Mouse (Mus musculus): ENCODE results near the gene Col23a1. TPM values are rescaled to one million over a fixed set of nuclear protein-coding genes. Genes with fewer than 3 reads are reported as not detected.
"Not testable (repeated sequence)": the region's sequence is repeated elsewhere in the genome, so short reads cannot be mapped to it uniquely, and the experiment has no call there.

The Col23a1 gene
- polyA plus RNA-seq, 1 experiment from 2014 or later: 5.4 TPM

DNA sequence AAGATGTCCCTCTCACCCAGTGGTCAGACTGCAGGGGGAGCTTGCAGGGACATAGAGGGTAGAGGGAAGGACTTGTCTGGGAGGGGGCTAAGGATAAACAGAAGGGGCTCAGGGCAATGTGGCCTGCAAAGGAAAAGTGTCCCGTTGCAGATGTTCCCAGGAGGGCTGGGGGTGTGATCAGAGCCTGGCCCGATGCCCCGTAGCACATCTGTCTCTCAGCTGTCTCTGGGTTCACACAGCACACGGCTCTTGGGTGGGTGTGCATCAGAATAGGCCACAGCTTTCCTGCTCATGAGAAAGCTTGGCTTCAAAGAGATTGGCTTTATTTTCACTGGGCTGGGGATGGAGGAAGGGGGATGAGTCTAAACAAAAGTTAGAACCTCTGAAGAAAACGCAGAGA is 62.1 kb downstream of the Col23a1 start:
- no peak overlapping the region for H3K9ac ChIP-seq (replicated peaks; ENCODE audit: low read length)
- no peak overlapping the region for H3K4me2 ChIP-seq (ENCODE audit: low read length)
- 63% methylated on average over 5 of the region's 5 CpGs for WGBS
- no peaks in the 10 kb centered on the region for H3K27me3 ChIP-seq (ENCODE audit: control insufficient read depth, insufficient read depth, low read length)
- no peak for DNase-seq
- no peaks in the 10 kb centered on the region for H3K36me3 ChIP-seq (ENCODE audit: control insufficient read depth, insufficient read depth, low read length)
- no peak overlapping the region for H3K4me3 ChIP-seq (replicated peaks; ENCODE audit: low read depth, low read length)
- no peak for ATAC-seq (ENCODE audit: low FRiP score, low TSS enrichment)
- H3K4me1 ChIP-seq (ENCODE audit: control insufficient read depth, insufficient read depth, low read length): no peaks in the 10 kb centered on the region
- no peak overlapping the region for H3K27ac ChIP-seq (replicated peaks; ENCODE audit: low read depth, low read length)
- H3K9me3 ChIP-seq (ENCODE audit: control insufficient read depth, low read length): no peaks in the 10 kb centered on the region

DNA sequence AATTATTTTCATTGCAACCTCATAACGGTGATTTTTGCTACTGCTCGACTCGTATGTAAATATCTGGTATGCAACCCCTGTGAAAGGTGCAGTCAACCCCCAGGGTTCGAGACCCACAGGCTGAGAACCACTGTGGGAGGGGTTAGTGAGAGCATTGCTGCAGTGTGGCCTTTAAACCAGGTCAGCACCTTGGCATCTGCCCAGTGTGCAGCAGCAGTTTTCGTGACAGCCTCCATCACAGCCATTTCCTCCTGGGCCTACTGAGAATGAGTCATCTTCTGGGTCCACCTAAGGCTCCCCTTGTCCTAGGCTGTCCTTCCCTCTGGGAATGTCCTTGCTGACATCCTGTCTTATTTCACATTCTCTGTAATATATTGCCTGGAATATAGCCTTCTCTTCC is 64.0 kb downstream of the Col23a1 start:
- H3K4me3 ChIP-seq (replicated peaks; ENCODE audit: low read depth, low read length): no peak overlapping the region
- 86% methylated on average over 5 of the region's 5 CpGs for WGBS
- ATAC-seq (ENCODE audit: low FRiP score, low TSS enrichment) (no peak), DNase-seq (no peak)
- no peaks in the 10 kb centered on the region for H3K36me3 ChIP-seq (ENCODE audit: control insufficient read depth, insufficient read depth, low read length)
- H3K4me2 ChIP-seq (ENCODE audit: low read length): no peak overlapping the region
- no peak overlapping the region for H3K27ac ChIP-seq (replicated peaks; ENCODE audit: low read depth, low read length)
- no peaks in the 10 kb centered on the region for H3K9me3 ChIP-seq (ENCODE audit: control insufficient read depth, low read length)
- no peak overlapping the region for H3K9ac ChIP-seq (replicated peaks; ENCODE audit: low read length)
- no peaks in the 10 kb centered on the region for H3K27me3 ChIP-seq (ENCODE audit: control insufficient read depth, insufficient read depth, low read length)
- no peaks in the 10 kb centered on the region for H3K4me1 ChIP-seq (ENCODE audit: control insufficient read depth, insufficient read depth, low read length)

DNA sequence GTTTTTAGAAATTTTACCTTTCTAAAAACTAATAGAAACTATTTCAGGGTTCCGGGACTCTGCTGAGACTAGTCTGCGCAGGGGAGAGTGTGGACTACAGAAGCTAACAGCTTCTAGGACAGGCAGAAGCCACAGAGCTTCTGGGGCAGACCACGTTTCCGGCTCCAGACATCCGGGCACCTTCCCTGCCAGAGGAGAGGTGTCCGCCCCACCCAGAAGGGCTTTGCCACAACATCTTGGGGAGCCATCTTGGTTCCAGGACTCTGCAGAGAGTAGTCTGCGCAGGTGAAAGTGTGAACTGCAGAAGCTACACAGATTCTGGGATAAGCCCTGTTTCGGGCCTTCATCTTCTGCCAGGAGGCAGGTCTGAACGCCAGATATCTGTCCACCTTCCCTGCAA is 69.3 kb downstream of the Col23a1 start:
- not testable (repeated sequence) for ATAC-seq (ENCODE audit: low FRiP score, low TSS enrichment); H3K27me3 ChIP-seq (ENCODE audit: control insufficient read depth, insufficient read depth, low read length); H3K4me3 ChIP-seq (replicated peaks; ENCODE audit: low read depth, low read length); H3K36me3 ChIP-seq (ENCODE audit: control insufficient read depth, insufficient read depth, low read length); DNase-seq; H3K27ac ChIP-seq (replicated peaks; ENCODE audit: low read depth, low read length); H3K4me1 ChIP-seq (ENCODE audit: control insufficient read depth, insufficient read depth, low read length); H3K9ac ChIP-seq (replicated peaks; ENCODE audit: low read length); H3K9me3 ChIP-seq (ENCODE audit: control insufficient read depth, low read length); H3K4me2 ChIP-seq (ENCODE audit: low read length)
- 94% methylated on average over 9 of the region's 9 CpGs for WGBS

DNA sequence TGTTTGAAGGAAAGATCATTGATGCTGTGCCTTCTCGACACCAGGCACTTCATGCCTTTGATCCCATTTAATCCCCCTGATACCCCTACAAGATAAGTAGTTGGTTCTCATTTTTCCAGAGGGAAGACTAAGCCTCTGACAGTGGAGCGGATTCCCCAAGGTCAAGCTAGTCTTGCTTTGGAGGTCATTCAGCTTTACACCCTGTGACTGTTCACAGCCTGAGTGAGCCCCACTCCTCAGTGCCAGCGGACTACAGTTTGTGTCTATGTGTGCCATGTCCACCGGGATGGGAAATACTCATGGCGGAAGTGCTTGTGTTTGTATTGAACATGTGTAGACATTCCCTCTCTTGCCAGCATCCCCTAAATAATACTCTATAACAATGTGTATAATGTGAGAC is 74.6 kb downstream of the Col23a1 start:
- DNase-seq (no peak), ATAC-seq (ENCODE audit: low FRiP score, low TSS enrichment) (no peak)
- H3K9me3 ChIP-seq (ENCODE audit: control insufficient read depth, low read length): no peaks in the 10 kb centered on the region
- H3K9ac ChIP-seq (replicated peaks; ENCODE audit: low read length): no peak overlapping the region
- no peak overlapping the region for H3K4me2 ChIP-seq (ENCODE audit: low read length)
- no peaks in the 10 kb centered on the region for H3K4me1 ChIP-seq (ENCODE audit: control insufficient read depth, insufficient read depth, low read length)
- H3K27me3 ChIP-seq (ENCODE audit: control insufficient read depth, insufficient read depth, low read length): no peaks in the 10 kb centered on the region
- 83% methylated on average over 5 of the region's 5 CpGs for WGBS
- no peak overlapping the region for H3K27ac ChIP-seq (replicated peaks; ENCODE audit: low read depth, low read length)
- no peak overlapping the region for H3K4me3 ChIP-seq (replicated peaks; ENCODE audit: low read depth, low read length)
- no peaks in the 10 kb centered on the region for H3K36me3 ChIP-seq (ENCODE audit: control insufficient read depth, insufficient read depth, low read length)

DNA sequence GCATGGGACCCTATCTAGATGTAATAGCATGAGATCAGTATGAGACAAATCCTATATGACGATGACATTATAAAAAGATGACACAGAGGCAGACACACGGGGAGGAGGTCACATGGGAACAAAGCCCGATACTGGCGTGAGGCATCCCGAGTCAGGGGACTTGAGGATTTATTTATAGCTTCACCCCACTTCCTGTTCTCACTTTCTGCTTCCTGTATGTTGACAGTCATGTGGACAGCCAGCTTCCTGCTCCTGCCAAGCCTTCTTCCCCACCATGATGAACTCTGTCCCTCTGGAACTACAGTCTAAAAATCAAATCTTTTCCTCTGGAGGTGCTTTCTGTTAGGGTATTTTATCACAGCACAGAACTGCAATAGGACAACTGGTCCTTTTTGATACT is 77.6 kb downstream of the Col23a1 start:
- Histone ChIP-seq H3K9ac (replicated peaks; ENCODE audit: low read length) (no peak overlapping the region), H3K36me3 (ENCODE audit: control insufficient read depth, insufficient read depth, low read length) (no peaks in the 10 kb centered on the region), H3K27me3 (ENCODE audit: control insufficient read depth, insufficient read depth, low read length) (no peaks in the 10 kb centered on the region), H3K27ac (replicated peaks; ENCODE audit: low read depth, low read length) (no peak overlapping the region), H3K4me2 (ENCODE audit: low read length) (no peak overlapping the region), H3K4me3 (replicated peaks; ENCODE audit: low read depth, low read length) (no peak overlapping the region), H3K9me3 (ENCODE audit: control insufficient read depth, low read length) (no peaks in the 10 kb centered on the region), H3K4me1 (ENCODE audit: control insufficient read depth, insufficient read depth, low read length) (no peaks in the 10 kb centered on the region)
- 93% methylated on average over 5 of the region's 5 CpGs for WGBS
- ATAC-seq (ENCODE audit: low FRiP score, low TSS enrichment) (no peak), DNase-seq (no peak)

DNA sequence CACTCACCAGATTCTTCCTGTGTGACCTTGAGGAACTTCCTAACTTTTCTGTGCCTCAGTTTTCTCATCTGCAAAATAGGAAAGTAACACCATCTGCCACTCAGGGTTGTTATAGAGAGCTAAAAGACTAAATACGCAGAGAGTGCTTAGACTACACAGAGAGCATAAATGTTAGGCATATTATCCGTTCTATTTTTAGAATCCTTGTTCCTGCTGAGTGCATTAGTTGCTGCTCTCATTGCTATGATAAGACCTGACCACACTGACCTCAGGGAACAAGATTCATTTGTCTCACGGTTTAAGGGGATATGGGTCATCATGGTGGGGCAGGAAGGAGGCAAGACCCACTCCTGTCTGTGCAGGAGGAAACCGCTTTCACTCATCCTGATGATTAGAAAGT is 80.6 kb downstream of the Col23a1 start:
- Histone ChIP-seq H3K9me3 (ENCODE audit: control insufficient read depth, low read length) (no peaks in the 10 kb centered on the region), H3K27ac (replicated peaks; ENCODE audit: low read depth, low read length) (no peak overlapping the region), H3K9ac (replicated peaks; ENCODE audit: low read length) (no peak overlapping the region), H3K4me1 (ENCODE audit: control insufficient read depth, insufficient read depth, low read length) (no peaks in the 10 kb centered on the region), H3K4me2 (ENCODE audit: low read length) (no peak overlapping the region), H3K4me3 (replicated peaks; ENCODE audit: low read depth, low read length) (no peak overlapping the region), H3K36me3 (ENCODE audit: control insufficient read depth, insufficient read depth, low read length) (no peaks in the 10 kb centered on the region), H3K27me3 (ENCODE audit: control insufficient read depth, insufficient read depth, low read length) (no peaks in the 10 kb centered on the region)
- no peak for ATAC-seq (ENCODE audit: low FRiP score, low TSS enrichment)
- 85% methylated on average over 4 of the region's 4 CpGs for WGBS
- DNase-seq: no peak

DNA sequence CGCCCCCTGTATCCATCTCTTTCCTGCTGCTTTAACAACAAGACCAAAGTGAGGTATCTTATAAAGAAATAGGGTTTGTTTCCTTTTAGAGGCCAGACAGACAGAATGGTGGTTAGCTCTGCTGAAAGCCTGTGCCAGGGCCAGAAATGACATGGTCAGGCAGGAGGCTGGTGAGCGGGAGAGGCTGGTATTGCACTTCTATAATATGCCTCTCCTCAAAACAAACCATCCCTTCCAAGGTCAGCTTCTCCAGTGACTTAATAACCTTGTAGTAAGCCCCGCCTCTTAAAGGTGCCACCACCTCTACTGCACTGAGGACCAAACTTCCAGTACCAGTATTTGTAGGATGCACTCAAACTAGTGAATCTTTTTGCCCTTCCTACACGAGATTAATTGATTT is 81.6 kb downstream of the Col23a1 start:
- Histone ChIP-seq H3K9ac (replicated peaks; ENCODE audit: low read length) (no peak overlapping the region), H3K4me1 (ENCODE audit: control insufficient read depth, insufficient read depth, low read length) (no peaks in the 10 kb centered on the region), H3K36me3 (ENCODE audit: control insufficient read depth, insufficient read depth, low read length) (no peaks in the 10 kb centered on the region), H3K9me3 (ENCODE audit: control insufficient read depth, low read length) (no peaks in the 10 kb centered on the region), H3K27ac (replicated peaks; ENCODE audit: low read depth, low read length) (no peak overlapping the region), H3K27me3 (ENCODE audit: control insufficient read depth, insufficient read depth, low read length) (no peaks in the 10 kb centered on the region), H3K4me3 (replicated peaks; ENCODE audit: low read depth, low read length) (no peak overlapping the region), H3K4me2 (ENCODE audit: low read length) (no peak overlapping the region)
- DNase-seq (no peak), ATAC-seq (ENCODE audit: low FRiP score, low TSS enrichment) (no peak)
- 70% methylated on average over 4 of the region's 4 CpGs for WGBS

DNA sequence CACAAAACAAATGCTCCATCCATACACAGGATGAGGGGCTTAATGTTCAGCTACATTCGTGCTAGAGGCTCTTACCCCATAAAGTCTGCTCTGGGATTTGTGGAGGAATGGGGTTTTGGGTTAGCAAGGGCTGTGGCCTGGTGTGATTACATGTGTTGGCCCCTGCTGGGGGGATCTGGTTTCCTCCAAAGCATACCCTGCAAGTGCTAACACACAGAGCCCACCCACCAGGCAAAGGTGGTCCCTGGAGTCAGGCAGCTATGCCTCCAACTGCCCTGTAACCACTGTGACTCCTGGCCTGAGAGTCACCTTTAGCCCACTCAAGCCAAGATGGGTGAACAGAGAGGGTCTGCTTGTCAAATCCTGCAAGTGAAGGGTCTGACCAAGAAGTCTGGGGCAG is 82.2 kb downstream of the Col23a1 start:
- H3K4me3 ChIP-seq (replicated peaks; ENCODE audit: low read depth, low read length): no peak overlapping the region
- H3K9me3 ChIP-seq (ENCODE audit: control insufficient read depth, low read length): no peaks in the 10 kb centered on the region
- H3K4me2 ChIP-seq (ENCODE audit: low read length): no peak overlapping the region
- no peak overlapping the region for H3K9ac ChIP-seq (replicated peaks; ENCODE audit: low read length)
- H3K36me3 ChIP-seq (ENCODE audit: control insufficient read depth, insufficient read depth, low read length): no peaks in the 10 kb centered on the region
- WGBS: 78% methylated on average over 1 of the region's 1 CpGs
- H3K27me3 ChIP-seq (ENCODE audit: control insufficient read depth, insufficient read depth, low read length): no peaks in the 10 kb centered on the region
- DNase-seq (no peak), ATAC-seq (ENCODE audit: low FRiP score, low TSS enrichment) (no peak)
- H3K4me1 ChIP-seq (ENCODE audit: control insufficient read depth, insufficient read depth, low read length): no peaks in the 10 kb centered on the region
- H3K27ac ChIP-seq (replicated peaks; ENCODE audit: low read depth, low read length): no peak overlapping the region

DNA sequence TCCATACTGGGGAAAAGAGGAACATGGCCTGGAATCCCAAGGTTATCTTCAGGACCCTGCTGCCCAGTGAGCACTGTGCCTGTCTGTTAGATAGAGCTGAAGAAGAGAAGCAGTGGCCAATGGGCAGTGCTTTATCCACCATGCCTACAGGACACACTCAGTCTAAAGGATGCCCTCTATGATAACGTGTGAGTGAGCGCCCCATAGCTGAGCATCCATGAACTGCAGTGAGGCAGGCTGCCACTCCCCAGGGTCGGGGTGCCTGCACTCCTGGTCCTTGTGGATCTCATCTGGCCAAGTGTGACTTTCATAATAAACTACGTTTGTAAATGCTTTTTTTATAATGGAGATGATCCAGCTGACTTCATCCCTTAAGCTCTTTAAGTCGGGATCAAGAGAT is 87.5 kb downstream of the Col23a1 start:
- Histone ChIP-seq H3K9me3 (ENCODE audit: control insufficient read depth, low read length) (no peaks in the 10 kb centered on the region), H3K4me1 (ENCODE audit: control insufficient read depth, insufficient read depth, low read length) (no peaks in the 10 kb centered on the region), H3K9ac (replicated peaks; ENCODE audit: low read length) (no peak overlapping the region), H3K36me3 (ENCODE audit: control insufficient read depth, insufficient read depth, low read length) (no peaks in the 10 kb centered on the region), H3K4me3 (replicated peaks; ENCODE audit: low read depth, low read length) (no peak overlapping the region), H3K4me2 (ENCODE audit: low read length) (no peak overlapping the region), H3K27ac (replicated peaks; ENCODE audit: low read depth, low read length) (no peak overlapping the region), H3K27me3 (ENCODE audit: control insufficient read depth, insufficient read depth, low read length) (no peaks in the 10 kb centered on the region)
- DNase-seq (no peak), ATAC-seq (ENCODE audit: low FRiP score, low TSS enrichment) (no peak)
- 46% methylated on average over 5 of the region's 5 CpGs for WGBS

Data from midbrain, embryonic 14.5 days (tissue).